Mouse (Mus musculus) C2C12 (cell line): Measurements from ENCODE around the gene Dcps.

Experiments
- CTCF ChIP-seq: IDR thresholded peaks from one replicate; pipeline ENCODE4 v1.5.1; 2011; ENCODE audit not compliant: control insufficient read depth, insufficient read depth, insufficient read length
- MYOD1 ChIP-seq: IDR thresholded peaks from one replicate; pipeline ENCODE4 v1.6.1; 2011; ENCODE audit warnings: low read depth; ENCODE audit not compliant: control insufficient read depth, insufficient read length
- USF1 ChIP-seq: IDR thresholded peaks from one replicate; pipeline ENCODE4 v1.6.1; 2011; ENCODE audit warnings: low read depth, mild to moderate bottlenecking, control low read depth, moderate library complexity

- no peak for TF ChIP-seq CTCF
- TF ChIP-seq USF1 = no peak
- no peak for TF ChIP-seq MYOD1
Observed at GRCm38 (mm10) chr9:35145829-35146228, 30.0 kb downstream of the Dcps start.
